Mouse (Mus musculus): ENCODE data around the gene Tmem178b. TPM values are rescaled to one million over a fixed set of nuclear protein-coding genes. Genes with fewer than 3 reads are reported as not detected.

The Tmem178b gene
- total and polyA plus RNA-seq, 2 experiments from 2014 or later = 31.3 to 159 TPM

GRCm38 (mm10) chr6:39915636-39916281 is 42.7 kb downstream of the Tmem178b start:
- TF ChIP-seq CTCF (IDR thresholded peaks at IDR 0.05) = no peak
- H3K36me3 ChIP-seq (ENCODE audit: insufficient read depth, low read length) = no peaks in the 10 kb centered on the region
- WGBS = 87% methylated on average over 2 of the region's 2 CpGs
- H3K4me3 ChIP-seq (ENCODE audit: low read depth, low read length) = no peak overlapping the region
- no peaks in the 10 kb centered on the region for H3K27me3 ChIP-seq (ENCODE audit: insufficient read depth, low read length)
- no peak overlapping the region for H3K27ac ChIP-seq (ENCODE audit: low read depth, low read length)
- peaks cover 6% of the 10 kb centered on the region; the same call in 1 of the 2 replicates for H3K4me1 ChIP-seq (ENCODE audit: insufficient read depth, low read length)
- H3K4me2 ChIP-seq (ENCODE audit: low read depth, low read length, poor library complexity, severe bottlenecking) = no peak overlapping the region
- no peak for DNase-seq (ENCODE audit: low spot score)
- ATAC-seq (ENCODE audit: low FRiP score) = no peak
- H3K9me3 ChIP-seq (ENCODE audit: low read length) = no peaks in the 10 kb centered on the region
- H3K9ac ChIP-seq (replicated peaks; ENCODE audit: low read length, poor library complexity, severe bottlenecking) = no peak overlapping the region

DNA sequence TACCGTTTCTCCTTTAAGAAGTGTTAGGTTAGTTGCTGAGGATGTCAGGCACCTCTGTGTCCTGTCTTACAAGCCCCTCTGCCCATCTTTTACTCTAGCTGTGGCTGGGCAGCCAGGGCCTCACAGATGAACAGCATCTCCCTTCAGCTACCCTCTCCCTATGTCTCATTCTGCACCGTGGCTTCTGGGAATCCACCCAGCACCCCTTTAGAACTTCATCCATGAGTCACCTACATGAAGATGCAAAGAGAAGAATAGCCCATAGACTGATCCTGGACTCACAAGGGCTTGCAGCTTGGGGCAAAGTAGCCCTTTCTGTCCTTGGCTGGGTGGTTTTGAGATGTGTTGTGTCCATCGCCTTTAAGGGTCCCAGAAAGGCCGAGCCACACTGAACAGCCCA is 43.4 kb downstream of the Tmem178b start:
- Histone ChIP-seq H3K36me3 (ENCODE audit: insufficient read depth, low read length) (no peaks in the 10 kb centered on the region), H3K9me3 (ENCODE audit: low read length) (no peaks in the 10 kb centered on the region), H3K27me3 (ENCODE audit: insufficient read depth, low read length) (no peaks in the 10 kb centered on the region), H3K27ac (ENCODE audit: low read depth, low read length) (no peak overlapping the region), H3K4me3 (ENCODE audit: low read depth, low read length) (no peak overlapping the region), H3K4me2 (ENCODE audit: low read depth, low read length, poor library complexity, severe bottlenecking) (no peak overlapping the region), H3K9ac (replicated peaks; ENCODE audit: low read length, poor library complexity, severe bottlenecking) (no peak overlapping the region), H3K4me1 (ENCODE audit: insufficient read depth, low read length) (peaks cover 6% of the 10 kb centered on the region; the same call in 1 of the 2 replicates)
- TF ChIP-seq CTCF (IDR thresholded peaks at IDR 0.05) = no peak
- DNase-seq (ENCODE audit: low spot score) (no peak), ATAC-seq (ENCODE audit: low FRiP score) (no peak)
- WGBS = 77% methylated on average over 4 of the region's 4 CpGs

DNA sequence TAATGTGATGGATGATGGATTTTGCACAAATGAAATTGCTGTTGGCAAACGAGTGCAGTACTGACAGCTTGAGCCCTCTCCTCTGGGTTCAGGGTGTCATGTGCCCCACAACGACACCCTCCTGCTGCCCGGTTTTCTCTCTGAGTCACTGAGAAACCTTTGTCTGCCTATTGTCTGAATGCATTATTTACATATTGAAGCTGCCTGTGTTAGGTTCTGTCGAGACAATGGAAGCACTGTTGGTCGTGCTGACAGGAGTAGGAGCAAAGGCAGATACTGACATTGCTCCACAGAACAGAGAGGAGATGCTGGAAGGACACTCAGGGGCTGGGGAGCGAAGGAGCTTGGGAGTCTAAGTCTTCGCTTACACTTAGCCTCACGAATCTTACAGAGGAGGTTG is 44.2 kb downstream of the Tmem178b start:
- no peak overlapping the region for H3K4me3 ChIP-seq (ENCODE audit: low read depth, low read length)
- no peak for DNase-seq (ENCODE audit: low spot score)
- H3K27ac ChIP-seq (ENCODE audit: low read depth, low read length) = no peak overlapping the region
- 25% methylated on average over 8 of the region's 8 CpGs for WGBS
- no peaks in the 10 kb centered on the region for H3K27me3 ChIP-seq (ENCODE audit: insufficient read depth, low read length)
- no peaks in the 10 kb centered on the region for H3K36me3 ChIP-seq (ENCODE audit: insufficient read depth, low read length)
- H3K4me1 ChIP-seq (ENCODE audit: insufficient read depth, low read length) = peaks cover 6% of the 10 kb centered on the region; the same call in 1 of the 2 replicates
- H3K9ac ChIP-seq (replicated peaks; ENCODE audit: low read length, poor library complexity, severe bottlenecking) = no peak overlapping the region
- no peaks in the 10 kb centered on the region for H3K9me3 ChIP-seq (ENCODE audit: low read length)
- no peak overlapping the region for H3K4me2 ChIP-seq (ENCODE audit: low read depth, low read length, poor library complexity, severe bottlenecking)
- TF ChIP-seq CTCF (IDR thresholded peaks at IDR 0.05) = no peak
- no peak for ATAC-seq (ENCODE audit: low FRiP score)

DNA sequence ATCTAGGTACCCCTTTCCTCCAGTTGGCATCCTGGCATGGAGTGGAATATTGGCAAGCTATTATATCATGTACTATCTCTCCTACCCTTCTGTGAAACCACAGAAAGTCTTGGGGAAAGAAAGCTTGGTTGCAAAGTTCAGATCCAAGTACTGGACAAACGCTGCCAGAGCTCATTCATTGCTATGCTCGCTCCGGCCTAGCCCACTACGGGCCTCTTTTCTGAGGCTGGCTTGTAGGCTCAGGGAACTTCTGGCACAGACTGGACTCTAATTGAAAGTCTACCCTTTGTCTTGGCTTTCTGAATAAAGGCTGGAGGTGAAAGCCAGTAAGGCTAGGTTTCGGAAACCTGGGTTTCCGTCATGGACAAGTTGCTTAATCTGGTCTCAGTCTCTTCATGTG is 44.7 kb downstream of the Tmem178b start:
- no peak overlapping the region; the same call in 1 of the 2 replicates for H3K27ac ChIP-seq (ENCODE audit: low read depth, low read length)
- no peak for TF ChIP-seq CTCF (IDR thresholded peaks at IDR 0.05)
- no peaks in the 10 kb centered on the region for H3K9me3 ChIP-seq (ENCODE audit: low read length)
- no peak overlapping the region for H3K4me2 ChIP-seq (ENCODE audit: low read depth, low read length, poor library complexity, severe bottlenecking)
- ATAC-seq (ENCODE audit: low FRiP score) = no peak
- no peak overlapping the region for H3K9ac ChIP-seq (replicated peaks; ENCODE audit: low read length, poor library complexity, severe bottlenecking)
- no peak overlapping the region for H3K4me3 ChIP-seq (ENCODE audit: low read depth, low read length)
- H3K27me3 ChIP-seq (ENCODE audit: insufficient read depth, low read length) = no peaks in the 10 kb centered on the region
- WGBS = 82% methylated on average over 6 of the region's 6 CpGs
- H3K36me3 ChIP-seq (ENCODE audit: insufficient read depth, low read length) = no peaks in the 10 kb centered on the region
- DNase-seq (ENCODE audit: low spot score) = peak; percentile 21
- H3K4me1 ChIP-seq (ENCODE audit: insufficient read depth, low read length) = peaks cover 6% of the 10 kb centered on the region; the same call in 1 of the 2 replicates

GRCm38 (mm10) chr6:39919011-39919709 is 46.1 kb downstream of the Tmem178b start:
- H3K9me3 ChIP-seq (ENCODE audit: low read length) = no peaks in the 10 kb centered on the region
- 76% methylated on average over 6 of the region's 6 CpGs for WGBS
- no peak for DNase-seq (ENCODE audit: low spot score)
- H3K27ac ChIP-seq (ENCODE audit: low read depth, low read length) = no peak overlapping the region
- ATAC-seq (ENCODE audit: low FRiP score) = no peak
- H3K4me3 ChIP-seq (ENCODE audit: low read depth, low read length) = no peak overlapping the region
- H3K36me3 ChIP-seq (ENCODE audit: insufficient read depth, low read length) = no peaks in the 10 kb centered on the region
- H3K27me3 ChIP-seq (ENCODE audit: insufficient read depth, low read length) = no peaks in the 10 kb centered on the region
- no peak overlapping the region for H3K4me2 ChIP-seq (ENCODE audit: low read depth, low read length, poor library complexity, severe bottlenecking)
- no peak for TF ChIP-seq CTCF (IDR thresholded peaks at IDR 0.05)
- H3K9ac ChIP-seq (replicated peaks; ENCODE audit: low read length, poor library complexity, severe bottlenecking) = no peak overlapping the region
- H3K4me1 ChIP-seq (ENCODE audit: insufficient read depth, low read length) = peaks cover 6% of the 10 kb centered on the region; the same call in 1 of the 2 replicates

DNA sequence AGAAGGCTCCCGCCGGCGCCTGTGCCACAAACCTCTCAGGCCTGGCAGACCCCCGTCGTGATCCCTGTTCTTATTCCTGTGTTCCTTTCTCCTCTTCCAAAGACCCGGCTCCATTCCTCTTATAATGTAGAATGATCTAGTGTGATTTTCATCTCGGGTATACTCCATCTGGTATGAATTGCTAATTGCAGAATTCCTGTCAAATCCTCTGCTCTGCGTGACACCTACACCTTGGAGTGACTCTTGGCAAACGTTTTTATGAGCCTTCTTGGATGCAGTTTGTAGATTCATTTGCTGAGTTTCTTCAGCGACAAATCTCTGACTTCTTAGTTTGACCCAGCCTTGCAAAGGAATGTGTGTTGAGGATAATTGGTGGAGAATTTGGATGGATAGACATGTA is 53.4 kb downstream of the Tmem178b start:
- Histone ChIP-seq H3K4me1 (ENCODE audit: insufficient read depth, low read length) (no peaks in the 10 kb centered on the region), H3K9me3 (ENCODE audit: low read length) (no peaks in the 10 kb centered on the region), H3K4me2 (ENCODE audit: low read depth, low read length, poor library complexity, severe bottlenecking) (no peak overlapping the region), H3K27ac (ENCODE audit: low read depth, low read length) (no peak overlapping the region), H3K4me3 (ENCODE audit: low read depth, low read length) (no peak overlapping the region), H3K27me3 (ENCODE audit: insufficient read depth, low read length) (no peaks in the 10 kb centered on the region), H3K9ac (replicated peaks; ENCODE audit: low read length, poor library complexity, severe bottlenecking) (no peak overlapping the region), H3K36me3 (ENCODE audit: insufficient read depth, low read length) (no peaks in the 10 kb centered on the region)
- ATAC-seq (ENCODE audit: low FRiP score) (no peak), DNase-seq (ENCODE audit: low spot score) (no peak)
- WGBS = 92% methylated on average over 10 of the region's 10 CpGs
- TF ChIP-seq CTCF (IDR thresholded peaks at IDR 0.05) = no peak
